Mouse (Mus musculus): ENCODE measurements at regions not wholly inside any gene's neighbourhood (a gene's known extent, or its start where the extent isn't known, plus 50 kb on each side); places are given as distances from the start of the nearest gene placed in this dataset.

GRCm38 (mm10) chr9:14028056-14028455 lies 200.5 kb downstream of the Fam76b start:
- no peaks in the 10 kb centered on the region for H3K9me3 ChIP-seq
- 38% methylated on average over 5 of the region's 5 CpGs for WGBS

DNA sequence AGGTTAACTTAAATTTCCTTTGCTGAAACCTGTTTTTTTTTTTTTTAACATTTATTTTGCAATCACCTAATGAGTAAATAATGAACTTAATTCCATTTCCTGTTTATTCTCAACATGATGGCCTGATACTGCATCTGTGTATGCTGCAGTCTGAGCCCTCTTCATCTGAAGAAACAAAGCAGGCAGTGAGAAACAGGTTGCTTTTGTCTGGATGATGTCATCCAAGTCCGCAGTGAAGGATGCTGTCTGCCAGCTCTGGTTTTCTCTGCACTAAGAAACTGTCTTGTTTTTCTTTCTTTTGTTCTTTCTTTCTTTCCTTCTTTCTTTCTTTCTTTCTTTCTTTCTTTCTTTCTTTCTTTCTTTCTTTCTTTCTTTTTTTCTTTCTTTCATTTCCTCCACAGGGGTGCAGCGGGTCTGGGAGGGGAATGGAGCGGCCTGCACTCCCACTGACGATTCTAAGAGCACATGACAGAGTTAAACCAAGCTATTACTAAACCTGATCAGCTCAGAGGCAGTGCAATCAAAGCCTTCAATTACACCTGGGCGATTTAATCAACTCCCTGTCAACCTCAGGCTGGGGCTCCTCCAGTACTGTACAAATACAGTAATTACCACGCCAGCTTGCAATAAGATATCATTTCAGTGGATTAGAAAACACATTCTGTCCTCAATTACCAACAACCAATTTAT lies 204.0 kb downstream of the Fam76b start:
- no peak overlapping the region for H3K4me2 ChIP-seq
- no peak overlapping the region for H3K27ac ChIP-seq
- H3K9ac ChIP-seq: no peak overlapping the region
- ATAC-seq (ENCODE audit: insufficient read depth, low FRiP score, low read depth): no peak
- no peak overlapping the region for H3K4me3 ChIP-seq (replicated peaks)
- no peaks in the 10 kb centered on the region for H3K4me1 ChIP-seq
- no peaks in the 10 kb centered on the region for H3K36me3 ChIP-seq
- no peaks in the 10 kb centered on the region for H3K27me3 ChIP-seq (replicated peaks)
- WGBS: 58% methylated on average over 6 of the region's 6 CpGs
- no peaks in the 10 kb centered on the region for H3K9me3 ChIP-seq

More at GRCm38 (mm10) chr9:14028056-14028455, 200.5 kb downstream of the Fam76b start:
- Histone ChIP-seq H3K4me3 (replicated peaks) (no peak overlapping the region), H3K27me3 (replicated peaks) (no peaks in the 10 kb centered on the region), H3K4me2 (no peak overlapping the region), H3K9ac (no peak overlapping the region), H3K4me1 (no peaks in the 10 kb centered on the region), H3K36me3 (no peaks in the 10 kb centered on the region), H3K27ac (no peak overlapping the region)
- ATAC-seq (ENCODE audit: insufficient read depth, low FRiP score, low read depth): no peak

DNA sequence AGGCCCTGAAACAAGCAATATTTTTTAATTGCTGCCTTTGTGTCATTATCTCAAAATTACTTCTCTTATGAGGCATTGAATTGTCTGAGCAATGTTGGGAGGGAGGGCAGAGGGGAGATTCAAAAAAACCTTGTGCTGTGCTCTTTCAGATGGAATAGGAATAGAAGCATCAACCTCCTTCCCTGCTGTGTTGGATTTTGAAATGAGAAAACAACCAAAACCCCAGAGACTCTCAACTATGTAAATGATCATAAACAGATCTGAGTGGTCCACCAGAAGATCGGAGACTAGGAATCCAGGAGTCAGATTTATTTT lies 204.5 kb downstream of the Fam76b start:
- H3K4me1 ChIP-seq: no peaks in the 10 kb centered on the region
- no peak overlapping the region for H3K4me2 ChIP-seq
- H3K9ac ChIP-seq: no peak overlapping the region
- 40% methylated on average over 1 of the region's 1 CpGs for WGBS
- H3K4me3 ChIP-seq (replicated peaks): no peak overlapping the region
- no peak for ATAC-seq (ENCODE audit: insufficient read depth, low FRiP score, low read depth)
- no peak overlapping the region for H3K27ac ChIP-seq
- H3K9me3 ChIP-seq: no peaks in the 10 kb centered on the region
- no peaks in the 10 kb centered on the region for H3K27me3 ChIP-seq (replicated peaks)
- no peaks in the 10 kb centered on the region for H3K36me3 ChIP-seq

DNA sequence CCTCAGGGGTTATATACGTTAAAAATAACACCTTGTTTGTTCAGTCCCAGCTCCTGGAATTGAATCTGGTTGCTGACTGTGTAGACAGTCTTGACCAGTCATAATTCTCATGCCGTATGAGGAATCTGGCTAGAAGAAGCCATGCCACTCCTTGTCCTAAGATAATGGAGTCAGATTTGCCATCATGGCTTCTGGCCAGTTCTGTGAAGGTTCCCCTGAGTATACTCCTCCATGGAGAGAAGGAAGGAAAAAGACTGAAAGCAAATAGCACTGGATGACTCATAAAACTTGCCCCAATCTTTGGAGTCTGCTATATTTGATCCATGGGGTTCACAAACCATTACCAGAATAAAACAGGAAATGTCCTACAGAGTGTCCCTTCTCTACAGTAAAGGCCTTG lies 208.0 kb downstream of the Fam76b start:
- H3K9ac ChIP-seq: no peak overlapping the region
- no peaks in the 10 kb centered on the region for H3K4me1 ChIP-seq
- H3K27ac ChIP-seq: no peak overlapping the region
- no peaks in the 10 kb centered on the region for H3K27me3 ChIP-seq (replicated peaks)
- H3K4me2 ChIP-seq: no peak overlapping the region
- 82% methylated on average over 2 of the region's 2 CpGs for WGBS
- no peaks in the 10 kb centered on the region for H3K36me3 ChIP-seq
- no peaks in the 10 kb centered on the region for H3K9me3 ChIP-seq
- ATAC-seq (ENCODE audit: insufficient read depth, low FRiP score, low read depth): no peak
- H3K4me3 ChIP-seq (replicated peaks): no peak overlapping the region

DNA sequence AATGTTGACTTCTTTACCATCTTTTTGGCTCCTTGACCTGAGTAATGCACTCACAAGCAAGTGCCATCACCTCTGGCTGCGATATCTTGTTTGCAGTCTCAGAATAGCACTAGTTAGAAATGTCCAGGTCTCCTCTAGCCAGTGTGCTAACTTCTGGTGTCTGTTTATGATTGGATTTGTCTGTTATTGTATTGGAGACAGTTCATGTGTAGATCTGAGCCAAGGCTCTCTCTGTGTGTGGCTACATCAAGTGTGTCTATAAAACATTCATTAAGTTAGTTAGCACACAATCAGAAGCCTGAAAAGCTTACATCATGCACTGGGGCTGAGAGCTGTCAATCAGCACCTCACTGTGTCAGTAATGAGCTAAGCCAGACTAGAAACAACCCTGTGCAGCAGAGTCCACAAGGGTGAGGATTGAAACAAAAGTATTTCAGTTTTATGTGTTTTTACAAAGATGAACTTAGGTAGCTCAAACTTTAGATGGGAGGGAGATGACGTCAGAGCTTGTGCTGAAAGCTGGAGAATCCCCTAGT lies 214.5 kb downstream of the Fam76b start:
- Histone ChIP-seq H3K9ac (no peak overlapping the region), H3K4me2 (no peak overlapping the region), H3K4me3 (replicated peaks) (no peak overlapping the region), H3K27ac (peak overlapping the region; percentile 13; the same call in 1 of the 2 replicates), H3K4me1 (no peaks in the 10 kb centered on the region), H3K27me3 (replicated peaks) (no peaks in the 10 kb centered on the region), H3K36me3 (no peaks in the 10 kb centered on the region), H3K9me3 (no peaks in the 10 kb centered on the region)
- ATAC-seq (ENCODE audit: insufficient read depth, low FRiP score, low read depth): no peak
- 41% methylated on average over 2 of the region's 2 CpGs for WGBS

DNA sequence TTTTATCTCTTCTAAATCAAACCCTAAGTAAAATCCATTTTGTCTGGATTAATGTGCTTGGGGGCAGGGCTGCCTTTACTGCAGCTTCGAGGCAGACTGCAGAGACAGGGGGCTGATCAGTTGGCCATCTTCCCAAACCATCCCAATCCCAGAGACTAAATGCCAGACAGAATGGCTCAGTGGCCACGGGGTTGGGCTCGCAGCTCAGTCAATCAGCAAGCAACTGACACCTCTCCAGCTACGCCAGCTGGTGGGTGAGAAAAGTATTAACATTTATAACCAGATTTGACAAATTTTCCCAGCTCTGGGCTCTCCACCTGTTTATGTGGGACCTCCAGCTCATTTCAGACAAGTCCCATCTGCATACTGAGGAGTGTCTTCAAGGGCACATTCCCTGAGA lies 220.7 kb downstream of the Fam76b start:
- WGBS: 40% methylated on average over 4 of the region's 4 CpGs
- Histone ChIP-seq H3K9ac (no peak overlapping the region), H3K27ac (no peak overlapping the region), H3K27me3 (replicated peaks) (no peaks in the 10 kb centered on the region), H3K36me3 (no peaks in the 10 kb centered on the region), H3K4me2 (no peak overlapping the region), H3K4me3 (replicated peaks) (no peak overlapping the region), H3K9me3 (no peaks in the 10 kb centered on the region), H3K4me1 (no peaks in the 10 kb centered on the region)
- ATAC-seq (ENCODE audit: insufficient read depth, low FRiP score, low read depth): no peak

GRCm38 (mm10) chr9:14053704-14054103 lies 221.2 kb upstream of the Sesn3 start:
- 0 out of 2 replicates have a peak, but pooled peaks have one; percentile 14 for ATAC-seq (ENCODE audit: insufficient read depth, low FRiP score, low read depth)
- Histone ChIP-seq H3K9me3 (no peaks in the 10 kb centered on the region), H3K9ac (no peak overlapping the region), H3K4me2 (no peak overlapping the region), H3K36me3 (no peaks in the 10 kb centered on the region), H3K27me3 (replicated peaks) (no peaks in the 10 kb centered on the region), H3K27ac (no peak overlapping the region), H3K4me1 (no peaks in the 10 kb centered on the region; the same call in 1 of the 2 replicates), H3K4me3 (replicated peaks) (no peak overlapping the region)
- WGBS: 37% methylated on average over 2 of the region's 2 CpGs

DNA sequence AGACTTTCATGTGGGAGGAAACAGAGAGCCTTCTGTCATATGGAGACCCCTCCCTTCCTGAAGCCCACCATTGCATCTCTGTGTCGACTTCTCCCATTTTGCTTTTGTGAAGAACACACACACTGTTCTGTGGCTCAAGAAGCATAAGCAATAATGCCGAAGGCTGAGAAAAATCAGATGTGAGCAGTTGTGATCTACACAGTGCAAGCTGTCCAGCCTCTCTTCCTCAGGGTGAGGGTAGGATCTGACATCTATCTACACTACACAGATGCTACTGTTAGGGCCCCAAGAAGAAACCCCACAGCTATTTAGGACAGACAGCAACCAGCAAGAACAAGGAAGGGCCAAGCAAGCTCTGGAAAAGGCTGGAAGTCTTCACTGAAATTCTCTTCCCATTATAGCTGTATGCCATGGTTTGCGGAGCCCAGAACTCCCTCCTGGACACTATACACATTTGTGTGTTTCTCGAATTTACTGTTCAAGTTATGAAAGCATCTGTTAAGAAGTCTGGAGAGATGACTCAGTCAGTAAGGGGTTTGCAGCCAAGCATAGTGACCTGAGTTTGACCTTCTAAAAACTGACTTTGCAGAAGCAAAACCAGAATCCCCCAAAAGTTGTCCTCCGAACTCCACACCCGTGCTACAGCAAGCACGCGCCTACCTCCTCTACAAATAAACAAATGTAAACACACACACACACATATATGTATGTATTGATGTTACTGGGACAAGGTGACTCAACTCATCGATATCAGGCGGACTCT lies 218.3 kb upstream of the Sesn3 start:
- Histone ChIP-seq H3K27ac (peak overlapping the region; percentile 31), H3K9ac (no peak overlapping the region), H3K9me3 (no peaks in the 10 kb centered on the region), H3K27me3 (replicated peaks) (no peaks in the 10 kb centered on the region), H3K4me3 (replicated peaks) (no peak overlapping the region), H3K4me1 (no peaks in the 10 kb centered on the region; the same call in 1 of the 2 replicates), H3K36me3 (no peaks in the 10 kb centered on the region), H3K4me2 (no peak overlapping the region)
- ATAC-seq (ENCODE audit: insufficient read depth, low FRiP score, low read depth): peak; percentile 7; the same call in 1 of the 2 replicates
- 62% methylated on average over 10 of the region's 10 CpGs for WGBS

GRCm38 (mm10) chr9:14058592-14059227 lies 216.2 kb upstream of the Sesn3 start:
- 37% methylated on average over 5 of the region's 5 CpGs for WGBS
- no peak for ATAC-seq (ENCODE audit: insufficient read depth, low FRiP score, low read depth)
- H3K27ac ChIP-seq: peak overlapping the region; percentile 61

GRCm38 (mm10) chr9:14059228-14059779 lies 215.6 kb upstream of the Sesn3 start:
- WGBS: 53% methylated on average over 7 of the region's 7 CpGs
- ATAC-seq (ENCODE audit: insufficient read depth, low FRiP score, low read depth): no peak
- H3K4me3 ChIP-seq (replicated peaks): no peak overlapping the region
- no peaks in the 10 kb centered on the region; the same call in 1 of the 2 replicates for H3K4me1 ChIP-seq
- no peak overlapping the region for H3K4me2 ChIP-seq
- H3K9ac ChIP-seq: no peak overlapping the region
- no peaks in the 10 kb centered on the region for H3K27me3 ChIP-seq (replicated peaks)
- H3K9me3 ChIP-seq: no peaks in the 10 kb centered on the region
- peak overlapping the region; percentile 61 for H3K27ac ChIP-seq
- no peaks in the 10 kb centered on the region for H3K36me3 ChIP-seq

More at GRCm38 (mm10) chr9:14058592-14059227, 216.2 kb upstream of the Sesn3 start:
- H3K9ac ChIP-seq: no peak overlapping the region
- no peaks in the 10 kb centered on the region for H3K9me3 ChIP-seq
- no peaks in the 10 kb centered on the region for H3K36me3 ChIP-seq
- no peak overlapping the region for H3K4me3 ChIP-seq (replicated peaks)
- no peaks in the 10 kb centered on the region; the same call in 1 of the 2 replicates for H3K4me1 ChIP-seq
- no peaks in the 10 kb centered on the region for H3K27me3 ChIP-seq (replicated peaks)
- H3K4me2 ChIP-seq: no peak overlapping the region

GRCm38 (mm10) chr9:14060257-14060656 lies 214.6 kb upstream of the Sesn3 start:
- Histone ChIP-seq H3K4me1 (no peaks in the 10 kb centered on the region; the same call in 1 of the 2 replicates), H3K27ac (no peak overlapping the region), H3K9ac (no peak overlapping the region), H3K4me2 (no peak overlapping the region), H3K36me3 (no peaks in the 10 kb centered on the region), H3K9me3 (no peaks in the 10 kb centered on the region), H3K4me3 (replicated peaks) (no peak overlapping the region), H3K27me3 (replicated peaks) (no peaks in the 10 kb centered on the region)
- 89% methylated on average over 2 of the region's 2 CpGs for WGBS
- no peak for ATAC-seq (ENCODE audit: insufficient read depth, low FRiP score, low read depth)
